Mouse (Mus musculus) heart, embryonic 16.5 days (tissue): ENCODE measurements around the gene Stx1b. TPM values are rescaled to one million over a fixed set of nuclear protein-coding genes. Genes with fewer than 3 reads are reported as not detected.
A peak's percentile ranks its signal among the peaks of the same experiment; 100 is the strongest.
"Not testable (repeated sequence)": the region's sequence is repeated elsewhere in the genome, so short reads cannot be mapped to it uniquely, and the experiment has no call there.

Source experiments
- ATAC-seq: fragments of 200-750 bp; cut with Nextera tagmentation; replicated peaks from 2 replicates; pipeline ENCODE4 v1.8.0; 2017; ENCODE audit warnings: moderate number of reproducible peaks; ENCODE audit not compliant: insufficient read depth, low FRiP score; ENCODE audit errors: extremely low read depth
- H3K27ac ChIP-seq: fragments of 300-500 bp; sonication (generic); 2 replicates; pipeline ENCODE4 v1.5.1; 2014; ENCODE audit warnings: mild to moderate bottlenecking, low read length, control low read depth, moderate library complexity
- H3K27me3 ChIP-seq: fragments of 300-500 bp; sonication (generic); 2 replicates; pipeline ENCODE4 v1.6.1; 2014; ENCODE audit warnings: low read length, mixed read lengths; ENCODE audit not compliant: control insufficient read depth, insufficient read depth
- H3K36me3 ChIP-seq: fragments of 300-500 bp; sonication (generic); 2 replicates; pipeline ENCODE4 v1.6.1; 2014; ENCODE audit not compliant: control insufficient read depth, insufficient read depth
- H3K4me1 ChIP-seq: fragments of 300-500 bp; sonication (generic); 2 replicates; pipeline ENCODE4 v1.6.1; 2014; ENCODE audit warnings: low read length, mixed read lengths; ENCODE audit not compliant: control insufficient read depth, insufficient read depth
- H3K4me2 ChIP-seq: fragments of 300-500 bp; sonication (generic); 2 replicates; pipeline ENCODE4 v1.6.1; 2014; ENCODE audit warnings: low read depth, mild to moderate bottlenecking, control low read depth, low read length
- H3K4me3 ChIP-seq: fragments of 300-500 bp; sonication (generic); 2 replicates; pipeline ENCODE4 v1.5.1; 2014; ENCODE audit warnings: mild to moderate bottlenecking, control low read depth, low read length
- H3K9ac ChIP-seq: fragments of 300-500 bp; sonication (generic); 2 replicates; pipeline ENCODE4 v1.6.1; 2014; ENCODE audit warnings: low read length, control low read depth
- H3K9me3 ChIP-seq: fragments of 300-500 bp; sonication (generic); replicated peaks from 2 replicates; pipeline ENCODE4 v1.6.1; 2016; ENCODE audit warnings: low read length; ENCODE audit not compliant: control insufficient read depth
- WGBS: fragments of 180-500 bp; shearing (Covaris S2); extraction: QIAGEN DNeasy Blood & Tissue Kit; methylation state at CpG from one replicate; pipeline ENCODE4 v1.1.7; 2014; 5-methylcytosine and 5-hydroxymethylcytosine counted together
- polyA plus RNA-seq: library from polyadenylated mRNA; unstranded; fragments of >200 nt; fragmentation: Nextera tagmentation; extraction: Ambion mirVana; gene quantifications from 2 replicates; pipeline ENCODE4 v1.2.1, GENCODE M21; 2015

Gene Stx1b
- polyA plus RNA-seq, 1 experiment from 2014 or later, result 1.3 TPM

GRCm38 (mm10) chr7:127842001-127842718, 17.8 kb upstream of the Stx1b start:
- WGBS, result under 1% methylated on average over 40 of the region's 40 CpGs

GRCm38 (mm10) chr7:127841340-127842000, 17.1 kb upstream of the Stx1b start:
- WGBS, result under 1% methylated on average over 45 of the region's 46 CpGs
- ATAC-seq, result peak; percentile 90
- H3K9ac ChIP-seq, result peak overlapping the region; percentile 94
- H3K27ac ChIP-seq, result peak overlapping the region; percentile 85
- peak overlapping the region; percentile 81 for H3K4me3 ChIP-seq
- peak overlapping the region; percentile 67 for H3K4me2 ChIP-seq
- peaks cover 16% of the 10 kb centered on the region for H3K36me3 ChIP-seq
- no peaks in the 10 kb centered on the region for H3K27me3 ChIP-seq
- no peaks in the 10 kb centered on the region for H3K9me3 ChIP-seq
- H3K4me1 ChIP-seq, result peaks cover 6% of the 10 kb centered on the region

More at GRCm38 (mm10) chr7:127842001-127842718, 17.8 kb upstream of the Stx1b start:
- Histone ChIP-seq H3K4me3 (peak overlapping the region; percentile 81), H3K4me1 (peaks cover 6% of the 10 kb centered on the region), H3K27me3 (no peaks in the 10 kb centered on the region), H3K36me3 (peaks cover 20% of the 10 kb centered on the region), H3K9ac (peak overlapping the region; percentile 94), H3K27ac (peak overlapping the region; percentile 85), H3K4me2 (peak overlapping the region; percentile 67), H3K9me3 (no peaks in the 10 kb centered on the region)
- ATAC-seq, result peak; percentile 49

GRCm38 (mm10) chr7:127840886-127841285, 16.5 kb upstream of the Stx1b start:
- Histone ChIP-seq H3K4me1 (peaks cover 6% of the 10 kb centered on the region), H3K9ac (peak overlapping the region; percentile 94), H3K4me3 (peak overlapping the region; percentile 81), H3K36me3 (peaks cover 16% of the 10 kb centered on the region), H3K9me3 (no peaks in the 10 kb centered on the region), H3K27ac (peak overlapping the region; percentile 85), H3K27me3 (no peaks in the 10 kb centered on the region), H3K4me2 (peak overlapping the region; percentile 67)
- whole genome bisulfite sequencing, result 4% methylated on average over 15 of the region's 15 CpGs
- ATAC-seq, result peak; percentile 9; the same call in 1 of the 2 replicates

- not testable (repeated sequence) for H3K4me3 ChIP-seq, H3K4me2 ChIP-seq, ATAC-seq, H3K9me3 ChIP-seq, H3K9ac ChIP-seq, H3K27ac ChIP-seq, H3K27me3 ChIP-seq, H3K4me1 ChIP-seq
- H3K36me3 ChIP-seq, result peaks cover 16% of the 10 kb centered on the region
- WGBS, result 86% methylated on average over 2 of the region's 2 CpGs
These were observed 15.7 kb upstream of the Stx1b start for GRCm38 (mm10) chr7:127840031-127840430.

- H3K27me3 ChIP-seq, H3K9ac ChIP-seq, H3K27ac ChIP-seq, H3K4me1 ChIP-seq, ATAC-seq, H3K4me2 ChIP-seq, H3K36me3 ChIP-seq, H3K4me3 ChIP-seq, H3K9me3 ChIP-seq: not testable (repeated sequence)
- WGBS, result 76% methylated on average over 4 of the region's 4 CpGs
These were observed 13.5 kb upstream of the Stx1b start for GRCm38 (mm10) chr7:127837878-127838277.

GRCm38 (mm10) chr7:127837473-127837872, 13.1 kb upstream of the Stx1b start:
- Histone ChIP-seq H3K9me3 (no peaks in the 10 kb centered on the region), H3K4me3 (no peak overlapping the region), H3K4me1 (peaks cover under 1% of the 10 kb centered on the region), H3K27ac (no peak overlapping the region), H3K9ac (no peak overlapping the region), H3K4me2 (no peak overlapping the region), H3K36me3 (no peaks in the 10 kb centered on the region), H3K27me3 (no peaks in the 10 kb centered on the region)
- 88% methylated on average over 5 of the region's 5 CpGs for WGBS
- no peak for ATAC-seq

GRCm38 (mm10) chr7:127835550-127835949, 11.2 kb upstream of the Stx1b start:
- no peaks in the 10 kb centered on the region for H3K9me3 ChIP-seq
- no peaks in the 10 kb centered on the region for H3K36me3 ChIP-seq
- H3K4me1 ChIP-seq, result no peaks in the 10 kb centered on the region
- H3K4me3 ChIP-seq, result no peak overlapping the region
- no peak for ATAC-seq
- no peaks in the 10 kb centered on the region for H3K27me3 ChIP-seq
- H3K4me2 ChIP-seq, result no peak overlapping the region
- no peak overlapping the region for H3K9ac ChIP-seq
- H3K27ac ChIP-seq, result no peak overlapping the region
- WGBS, result 82% methylated on average over 2 of the region's 2 CpGs

GRCm38 (mm10) chr7:127823236-127824171, 845 bp downstream of the Stx1b start:
- ATAC-seq, result 0 out of 2 replicates have a peak, but pooled peaks have one; percentile 8
- peak overlapping the region; percentile 59 for H3K4me2 ChIP-seq
- peak overlapping the region; percentile 47 for H3K4me3 ChIP-seq
- H3K36me3 ChIP-seq, result no peaks in the 10 kb centered on the region
- no peak overlapping the region for H3K27ac ChIP-seq
- peak overlapping the region; percentile 62 for H3K9ac ChIP-seq
- H3K27me3 ChIP-seq, result no peaks in the 10 kb centered on the region; the same call in 1 of the 2 replicates
- 62% methylated on average over 8 of the region's 11 CpGs for WGBS
- H3K4me1 ChIP-seq, result 0 out of 2 replicates have a peak, but pooled peaks cover 3% of the 10 kb centered on the region
- no peaks in the 10 kb centered on the region for H3K9me3 ChIP-seq
